Mouse (Mus musculus) liver, embryonic 14.5 days (tissue): ENCODE results near the gene Alppl2. TPM values are rescaled to one million over a fixed set of nuclear protein-coding genes. Genes with fewer than 3 reads are reported as not detected.

ENCODE experiments used
- ATAC-seq: fragments of 200-750 bp; cut with Nextera tagmentation; 2 replicates; pipeline ENCODE4 v1.8.0; 2017; ENCODE audit warnings: moderate number of reproducible peaks, mild to moderate bottlenecking, moderate library complexity; ENCODE audit not compliant: insufficient read depth
- DNase-seq, 3 experiments: peaks; one replicate each; pipeline ENCODE4 v3.0.0-alpha.2; 2012 to 2013; ENCODE audit warnings: low read depth in 3 of 3, low spot score in 3 of 3
- H3K27ac ChIP-seq: fragments of 300-500 bp; sonication (generic); 2 replicates; pipeline ENCODE4 v1.5.1; 2014; ENCODE audit warnings: moderate library complexity, mild to moderate bottlenecking, control low read depth, inconsistent platforms
- H3K27me3 ChIP-seq: fragments of 300-500 bp; sonication (generic); 2 replicates; pipeline ENCODE4 v1.6.1; 2014; ENCODE audit warnings: mild to moderate bottlenecking, low read length, moderate library complexity; ENCODE audit not compliant: control insufficient read depth, insufficient read depth
- H3K36me3 ChIP-seq: fragments of 300-500 bp; sonication (generic); replicated peaks from 2 replicates; pipeline ENCODE4 v1.6.1; 2014; ENCODE audit warnings: low read depth; ENCODE audit not compliant: control insufficient read depth, insufficient read depth
- H3K4me1 ChIP-seq, 2 experiments: fragments of 200-500 bp in 1 of 2; fragments of 300-500 bp in 1 of 2; sonication (generic) in 1 of 2; replicated peaks; 2 replicates each; pipeline ENCODE4 v1.6.1; 2012 to 2014; ENCODE audit warnings: antibody characterized with exemption in 1 of 2, inconsistent platforms in 1 of 2, low read length in 1 of 2; ENCODE audit not compliant: control insufficient read depth in 2 of 2, insufficient read depth in 2 of 2
- H3K4me2 ChIP-seq: fragments of 300-500 bp; sonication (generic); 2 replicates; pipeline ENCODE4 v1.6.1; 2014; ENCODE audit warnings: low read depth, mild to moderate bottlenecking, control low read depth, moderate library complexity
- H3K4me3 ChIP-seq, 2 experiments: fragments of 200-500 bp in 1 of 2; fragments of 300-500 bp in 1 of 2; sonication (generic) in 1 of 2; 2 replicates each; pipeline ENCODE4 v1.5.1; 2012 to 2014; ENCODE audit warnings: low read depth in 2 of 2, low read length in 2 of 2, mild to moderate bottlenecking in 2 of 2, control low read depth in 1 of 2, inconsistent platforms in 1 of 2, moderate library complexity in 1 of 2; ENCODE audit not compliant: insufficient read depth in 1 of 2
- H3K9ac ChIP-seq: fragments of 300-500 bp; sonication (generic); replicated peaks from 2 replicates; pipeline ENCODE4 v1.6.1; 2014; ENCODE audit warnings: mild to moderate bottlenecking, control low read depth, moderate library complexity
- H3K9me3 ChIP-seq: fragments of 300-500 bp; sonication (generic); 2 replicates; pipeline ENCODE4 v1.6.1; 2016; ENCODE audit warnings: low read length, mixed read lengths; ENCODE audit not compliant: control insufficient read depth
- CTCF ChIP-seq: IDR thresholded peaks from 2 replicates; pipeline ENCODE4 v1.5.1; 2016; ENCODE audit warnings: antibody characterized with exemption, low read depth, control low read depth
- EP300 ChIP-seq: IDR thresholded peaks from 2 replicates; pipeline ENCODE4 v1.6.1; 2016; ENCODE audit warnings: antibody characterized with exemption, low read depth
- WGBS: fragments of 180-500 bp; shearing (Covaris S2); extraction: QIAGEN DNeasy Blood & Tissue Kit; methylation state at CpG from one replicate; pipeline ENCODE4 v1.1.7; 2014; ENCODE audit not compliant: insufficient replicate concordance; 5-methylcytosine and 5-hydroxymethylcytosine counted together
- polyA plus RNA-seq, 2 experiments: library from polyadenylated mRNA; depleted of rRNA in 1 of 2; stranded (reverse) in 1 of 2; unstranded in 1 of 2; fragments of >200 nt; fragmentation: Nextera tagmentation in 1 of 2; extraction: Ambion mirVana in 1 of 2; gene quantifications; 2 replicates each; pipeline versions ENCODE4 v1.2.1 to v1.2.3; 2012 to 2014

Alppl2 gene
- polyA plus RNA-seq, 2 experiments = not detected

- no peak within 1 kb of the TSS for H3K27ac ChIP-seq
- no peak within 1 kb of the TSS for H3K9ac ChIP-seq
- no peak within 1 kb of the TSS for H3K4me2 ChIP-seq
- no peaks in the 10 kb centered on the region for H3K4me1 ChIP-seq
- H3K9me3 ChIP-seq = no peaks in the 10 kb centered on the region
- 62% methylated on average over 1 of the region's 1 CpGs for WGBS
- DNase-seq = no peak
- no peak for ATAC-seq
- H3K36me3 ChIP-seq = no peaks in the 10 kb centered on the region
- H3K27me3 ChIP-seq = no peaks in the 10 kb centered on the region
- TF ChIP-seq CTCF = no peak
- no peak for TF ChIP-seq EP300
- no peak within 1 kb of the TSS for H3K4me3 ChIP-seq
Measured at GRCm38 (mm10) chr1:87101411-87101810, 11.7 kb upstream of the Alppl2 start, which contains the start of gene Alpi. Gene Alpi, minus strand, starts transcription at chr1:87101606.

- no peak overlapping the region for H3K9ac ChIP-seq
- H3K4me3 ChIP-seq = no peak overlapping the region
- H3K4me2 ChIP-seq = no peak overlapping the region
- H3K27me3 ChIP-seq = no peaks in the 10 kb centered on the region
- no peaks in the 10 kb centered on the region for H3K36me3 ChIP-seq
- H3K4me1 ChIP-seq = no peaks in the 10 kb centered on the region
- no peak overlapping the region for H3K27ac ChIP-seq
- H3K9me3 ChIP-seq = no peaks in the 10 kb centered on the region
- WGBS = 12% methylated on average over 30 of the region's 30 CpGs
- no peak for ATAC-seq
- TF ChIP-seq CTCF (peak; percentile 85), EP300 (no peak)
- DNase-seq = peak in 1 of 3 experiments; percentile 7
Measured at GRCm38 (mm10) chr1:87098358-87098975, 8.7 kb upstream of the Alppl2 start.

- Histone ChIP-seq H3K9me3 (no peaks in the 10 kb centered on the region), H3K4me2 (no peak overlapping the region), H3K27ac (no peak overlapping the region), H3K36me3 (no peaks in the 10 kb centered on the region), H3K4me1 (no peaks in the 10 kb centered on the region), H3K9ac (no peak overlapping the region), H3K4me3 (no peak overlapping the region), H3K27me3 (no peaks in the 10 kb centered on the region)
- WGBS = 58% methylated on average over 8 of the region's 8 CpGs
- no peak for DNase-seq
- TF ChIP-seq CTCF (no peak), EP300 (no peak)
- no peak for ATAC-seq
Measured at GRCm38 (mm10) chr1:87095642-87096041, 5.9 kb upstream of the Alppl2 start.

GRCm38 (mm10) chr1:87089251-87089650 lies 477 bp downstream of the Alppl2 start:
- WGBS = 59% methylated on average over 11 of the region's 11 CpGs
- DNase-seq = no peak
- H3K4me3 ChIP-seq = no peak overlapping the region
- no peak overlapping the region for H3K9ac ChIP-seq
- no peak overlapping the region for H3K4me2 ChIP-seq
- H3K4me1 ChIP-seq = no peaks in the 10 kb centered on the region
- no peaks in the 10 kb centered on the region for H3K9me3 ChIP-seq
- ATAC-seq = no peak
- TF ChIP-seq CTCF = no peak
- TF ChIP-seq EP300 = no peak
- no peak overlapping the region for H3K27ac ChIP-seq
- H3K27me3 ChIP-seq = no peaks in the 10 kb centered on the region
- no peaks in the 10 kb centered on the region for H3K36me3 ChIP-seq

- ATAC-seq = no peak
- 66% methylated on average over 17 of the region's 17 CpGs for WGBS
- H3K9ac ChIP-seq = no peak overlapping the region
- no peak for DNase-seq
- no peaks in the 10 kb centered on the region for H3K27me3 ChIP-seq
- H3K27ac ChIP-seq = no peak overlapping the region
- H3K9me3 ChIP-seq = no peaks in the 10 kb centered on the region
- H3K4me1 ChIP-seq = no peaks in the 10 kb centered on the region
- H3K4me2 ChIP-seq = no peak overlapping the region
- TF ChIP-seq CTCF (peak; percentile 34; the same call in 1 of the 2 replicates), EP300 (no peak)
- H3K4me3 ChIP-seq = no peak overlapping the region
- H3K36me3 ChIP-seq = no peaks in the 10 kb centered on the region
Measured at GRCm38 (mm10) chr1:87086964-87087363, 2.8 kb downstream of the Alppl2 start.
